Mouse (Mus musculus): ENCODE measurements around the gene Parp3. TPM values are rescaled to one million over a fixed set of nuclear protein-coding genes. Genes with fewer than 3 reads are reported as not detected.

The Parp3 gene
- total RNA-seq, 2 experiments from 2014 or later, result 26.4 to 28.1 TPM

DNA sequence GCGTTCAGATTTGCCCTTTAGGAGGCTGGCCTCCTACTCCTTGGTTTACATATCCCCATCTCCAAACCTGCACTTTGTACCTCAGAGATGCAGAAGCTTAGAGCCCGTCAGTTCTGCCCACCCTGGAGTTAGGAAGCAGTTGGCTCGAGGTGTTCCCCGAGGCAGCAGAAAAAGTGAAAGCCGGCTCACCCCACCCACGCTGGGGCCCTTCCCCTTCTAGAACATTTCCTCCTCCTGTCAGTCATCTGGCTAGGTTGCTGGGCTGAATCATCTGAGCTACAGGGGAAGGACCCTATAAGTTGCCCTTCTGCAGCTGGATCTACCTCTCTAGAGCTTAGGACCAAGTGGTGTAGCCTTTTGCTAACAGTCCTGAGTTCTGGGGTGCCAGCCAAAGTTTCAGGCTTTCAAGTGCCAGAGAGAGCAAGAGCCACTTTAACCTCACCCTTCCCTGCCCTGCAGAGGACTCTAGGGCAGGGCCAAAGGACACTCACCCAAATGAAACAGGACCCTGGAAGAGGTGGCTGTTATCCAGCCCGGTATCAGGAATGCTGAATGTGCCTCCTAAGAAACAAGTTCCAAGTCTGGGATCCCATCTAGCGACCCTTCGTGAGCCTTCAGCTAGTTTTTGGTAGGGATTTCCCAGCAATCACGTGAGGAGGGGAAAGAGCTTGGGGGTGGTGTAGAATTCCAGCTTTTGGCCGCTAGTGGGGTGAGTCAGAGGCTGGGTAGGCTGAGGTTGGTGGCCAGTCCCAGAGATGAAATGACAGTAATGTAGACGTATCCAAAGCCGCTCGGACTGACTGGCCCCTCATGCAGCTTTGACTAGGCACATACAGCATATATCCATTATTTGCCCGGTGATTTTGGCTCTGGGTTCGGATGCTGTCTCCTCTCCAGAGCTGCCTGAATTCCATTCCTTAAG is 486 bp downstream of the Parp3 start:
- DNase-seq (ENCODE audit: low spot score in 2 of 2), result peak; percentile 43 to 75

DNA sequence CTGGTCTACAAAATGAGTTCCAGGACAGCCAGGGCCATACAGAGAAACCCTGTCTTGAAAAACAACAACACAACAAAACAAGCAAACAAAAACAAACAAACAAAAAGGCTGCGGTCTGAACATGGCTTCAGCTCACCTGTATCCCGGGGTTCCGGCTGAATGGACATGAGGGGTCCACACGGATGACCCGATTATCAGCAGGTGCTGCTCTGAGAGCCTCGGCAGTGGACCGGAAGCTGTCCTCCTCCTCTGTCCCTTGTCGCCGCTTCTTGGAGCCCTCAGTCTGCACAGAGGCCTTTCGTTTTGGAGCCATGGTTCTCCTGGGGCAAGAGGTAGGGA is 1.1 kb downstream of the Parp3 start, which contains the start of gene Rrp9:
Gene Rrp9 (plus strand): TSS at position 301 of the 339 bp plus-strand sequence.
- peak; percentile 14 to 16 for DNase-seq (ENCODE audit: low spot score in 2 of 2)

DNA sequence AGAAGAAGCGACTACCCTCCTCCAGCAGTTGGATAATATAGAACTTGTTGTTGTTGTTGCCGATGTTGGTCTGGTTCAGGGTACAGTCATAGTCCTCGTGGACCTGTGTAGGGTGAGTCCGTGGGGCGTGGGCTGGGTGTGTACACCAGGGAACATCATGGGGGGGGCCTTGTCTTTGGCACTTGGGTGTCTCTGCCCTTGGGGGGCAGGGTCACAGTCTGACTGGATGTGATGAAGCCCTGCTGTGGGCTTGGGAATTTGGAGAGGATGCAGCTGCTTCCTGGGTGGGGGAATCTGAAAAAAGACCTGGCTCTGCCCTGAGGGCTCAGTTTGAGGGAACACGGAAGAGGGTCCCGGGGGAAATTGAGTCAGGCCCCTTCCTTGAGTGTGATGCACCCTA is 1.7 kb downstream of the Parp3 start:
- peak; percentile 23 to 30 for DNase-seq (ENCODE audit: low spot score in 2 of 2)

DNA sequence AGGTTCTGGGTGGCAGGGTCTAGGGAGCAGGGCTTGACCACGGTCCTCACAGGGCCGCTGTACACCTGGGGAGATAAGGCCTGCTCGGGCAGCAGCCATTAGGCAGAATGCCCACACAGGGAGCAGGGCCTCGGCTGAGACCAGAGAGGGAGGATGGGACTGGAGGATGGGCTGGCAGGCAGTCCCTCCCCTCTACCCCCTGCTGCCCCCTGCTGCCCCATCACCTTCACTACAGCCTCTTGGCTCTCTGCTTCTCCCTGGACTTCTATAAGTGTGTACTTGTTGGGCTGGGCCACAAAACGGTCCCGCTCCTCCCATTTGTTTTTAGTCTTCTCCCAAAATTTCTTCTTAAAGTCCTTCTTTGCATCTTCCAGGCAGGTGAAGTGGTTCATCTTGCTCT is 2.3 kb downstream of the Parp3 start:
- DNase-seq (ENCODE audit: low spot score in 2 of 2), result peak; percentile 47 to 73

DNA sequence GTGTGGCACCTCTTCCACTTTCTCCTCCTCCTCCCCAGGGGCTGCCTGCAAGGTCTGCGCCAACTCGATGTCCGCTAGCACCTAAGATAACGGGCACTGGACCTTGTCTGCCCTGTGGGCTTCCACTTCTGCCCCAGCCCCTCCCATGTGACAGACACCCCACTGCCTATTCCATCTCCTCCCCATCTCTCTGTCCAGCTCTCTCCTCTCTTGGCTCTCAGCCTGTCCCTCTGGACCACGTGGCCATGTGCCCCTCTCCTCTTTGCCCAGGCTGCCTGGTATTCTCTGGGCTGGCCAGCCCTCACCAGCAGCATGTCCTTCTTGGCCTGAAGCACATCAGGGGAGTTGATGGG is 3.0 kb downstream of the Parp3 start:
- peak in 1 of 2 experiments; percentile 20 for DNase-seq (ENCODE audit: low spot score in 2 of 2)

DNA sequence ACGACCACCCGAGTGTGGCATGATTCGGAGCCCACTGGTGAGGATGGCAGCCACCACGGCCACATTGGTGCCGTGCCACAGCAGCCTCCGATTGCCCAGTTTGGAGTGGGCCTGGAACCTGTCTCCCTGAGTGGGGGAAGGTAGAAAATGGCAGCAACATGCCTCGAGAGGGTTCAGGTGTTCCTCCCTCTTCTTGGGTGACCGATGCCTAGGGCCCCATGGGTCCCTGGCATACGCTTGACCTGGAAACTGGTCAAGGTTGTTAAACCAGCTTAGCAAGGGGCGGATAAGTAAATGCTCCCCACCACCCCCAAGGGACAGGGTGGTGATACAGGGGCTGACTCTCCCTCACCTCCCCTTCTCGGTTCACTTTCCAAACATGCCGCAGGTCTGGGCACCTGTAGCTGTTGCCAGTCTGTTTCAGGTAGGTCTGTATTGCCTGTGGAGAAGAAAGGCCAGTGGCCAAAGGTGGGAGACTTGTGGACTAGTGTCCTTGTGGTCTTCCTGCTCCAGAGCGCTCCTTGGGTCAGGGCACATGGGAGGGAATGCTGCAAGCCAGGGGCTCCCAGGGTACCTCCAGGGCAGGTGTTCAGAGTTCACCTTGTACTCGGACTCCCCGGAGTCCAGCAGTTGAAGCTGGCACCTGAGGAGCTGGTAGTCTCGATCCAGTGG is 3.5 kb downstream of the Parp3 start:
- no peak for DNase-seq (ENCODE audit: low spot score in 2 of 2)

DNA sequence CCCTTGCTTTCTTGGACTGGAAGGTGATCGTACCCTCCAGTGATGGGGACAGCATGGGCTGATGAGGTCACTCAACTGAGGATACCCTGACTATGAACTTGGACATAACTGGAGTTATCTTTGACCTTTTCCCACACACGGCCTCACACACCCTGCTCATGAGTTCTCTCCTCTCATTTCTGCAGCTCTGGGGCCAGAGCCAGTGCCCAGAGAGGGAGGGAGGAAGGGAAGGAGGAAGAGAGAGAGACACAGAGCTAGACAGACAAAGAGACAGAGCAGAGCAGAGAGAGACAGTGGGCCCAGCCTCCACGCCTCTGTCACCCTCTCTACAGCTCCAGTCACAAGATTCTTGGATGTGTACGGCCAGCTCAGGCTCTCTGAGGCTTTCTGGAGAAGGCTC is 4.4 kb downstream of the Parp3 start:
- no peak for DNase-seq (ENCODE audit: low spot score in 2 of 2)

DNA sequence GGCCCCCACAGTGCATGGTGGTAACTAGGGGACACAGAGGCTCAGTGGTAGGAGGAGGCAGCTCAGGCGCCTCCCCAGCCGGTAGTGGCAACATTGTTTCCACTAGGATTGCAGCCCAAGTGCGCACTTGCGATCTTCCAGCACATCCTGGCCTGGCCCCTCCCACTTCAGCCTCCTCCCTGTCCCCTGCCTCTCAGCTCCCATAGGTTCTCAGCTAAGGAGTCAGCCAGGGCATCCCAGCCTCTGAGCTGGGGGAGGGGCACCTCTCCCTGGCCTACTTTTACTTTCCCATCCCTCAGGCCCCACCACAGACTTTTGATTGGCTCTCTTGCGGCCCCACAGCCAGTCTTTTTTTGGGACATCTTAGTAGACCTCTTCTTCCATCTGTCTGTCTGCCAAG is 4.9 kb downstream of the Parp3 start:
- DNase-seq (ENCODE audit: low spot score in 2 of 2), result peak in 1 of 2 experiments; percentile 63

DNA sequence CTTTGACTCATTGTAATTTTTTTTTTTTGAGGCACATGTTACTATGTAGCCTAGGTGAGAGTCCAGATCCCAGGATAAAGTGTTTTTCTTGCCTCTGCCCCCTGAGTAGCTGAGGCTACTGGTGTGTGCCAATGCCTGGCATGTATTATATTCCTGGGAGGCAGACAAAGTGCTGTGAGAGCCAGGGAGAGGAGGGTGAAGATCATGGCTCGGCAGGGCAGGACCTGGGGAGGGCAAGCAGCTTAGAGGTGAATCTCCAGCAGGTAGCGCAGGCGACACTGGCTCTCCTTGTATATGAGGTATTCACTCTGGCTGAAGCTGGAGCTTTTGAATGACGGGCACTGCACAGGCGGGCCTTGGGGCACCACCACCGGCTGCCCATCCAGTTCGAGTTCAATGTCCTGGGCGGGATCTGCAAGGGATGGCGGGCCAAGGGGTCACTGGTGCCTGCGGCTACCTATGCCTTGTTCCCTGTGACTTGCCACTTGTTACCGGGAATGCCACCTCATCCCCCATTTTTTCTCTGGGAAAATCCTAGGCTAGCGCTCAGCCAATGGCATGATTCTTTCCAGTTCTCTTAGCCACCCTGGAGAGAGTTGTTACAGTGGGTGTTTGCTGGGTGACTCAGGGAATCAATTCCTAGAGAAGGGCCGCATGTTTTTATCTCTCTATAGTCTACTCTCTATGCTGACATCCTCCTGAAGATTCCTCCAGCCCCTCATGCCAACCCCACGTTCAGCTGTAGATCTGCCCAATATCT is 5.6 kb downstream of the Parp3 start:
- DNase-seq (ENCODE audit: low spot score in 2 of 2), result no peak

DNA sequence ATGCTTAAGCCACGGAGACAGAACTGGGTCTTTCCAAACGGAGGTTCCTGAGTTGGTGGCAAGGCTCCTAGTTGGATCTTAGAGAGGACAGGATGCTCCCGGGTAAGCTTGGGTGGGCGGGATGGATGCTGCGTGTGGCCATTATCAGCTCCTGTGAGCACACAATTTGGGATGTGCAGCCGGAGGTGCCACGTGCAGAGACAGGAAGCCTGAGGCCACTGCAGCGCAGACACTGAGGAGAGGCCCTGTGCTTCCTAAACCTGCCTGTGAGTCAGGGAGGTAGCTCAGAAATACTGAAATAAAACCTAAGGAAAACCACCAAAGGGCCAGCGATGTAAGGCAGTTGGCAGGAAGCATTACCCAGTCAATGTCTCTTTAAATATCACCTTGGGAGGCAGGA is 7.0 kb downstream of the Parp3 start:
- no peak for DNase-seq (ENCODE audit: low spot score in 2 of 2)

DNA sequence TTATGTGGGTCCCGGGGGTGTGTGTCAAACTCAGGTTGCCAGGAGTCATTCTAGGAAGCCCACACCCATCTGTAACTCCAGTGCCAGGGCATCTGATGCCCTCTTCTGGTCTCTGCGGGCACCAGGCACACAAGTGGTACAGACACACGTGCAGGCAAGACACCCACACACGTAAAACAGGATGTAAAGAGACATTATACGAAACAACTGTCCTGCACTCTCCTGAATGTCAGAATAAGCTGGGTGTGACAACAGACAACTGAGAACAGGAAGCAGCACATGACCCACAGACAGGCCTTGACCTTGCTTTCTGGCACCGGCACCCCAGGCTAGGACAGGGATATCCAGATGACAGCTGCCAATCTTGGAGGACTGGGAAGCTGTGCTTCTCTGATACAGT is 7.4 kb downstream of the Parp3 start:
- DNase-seq (ENCODE audit: low spot score in 2 of 2), result no peak

DNA sequence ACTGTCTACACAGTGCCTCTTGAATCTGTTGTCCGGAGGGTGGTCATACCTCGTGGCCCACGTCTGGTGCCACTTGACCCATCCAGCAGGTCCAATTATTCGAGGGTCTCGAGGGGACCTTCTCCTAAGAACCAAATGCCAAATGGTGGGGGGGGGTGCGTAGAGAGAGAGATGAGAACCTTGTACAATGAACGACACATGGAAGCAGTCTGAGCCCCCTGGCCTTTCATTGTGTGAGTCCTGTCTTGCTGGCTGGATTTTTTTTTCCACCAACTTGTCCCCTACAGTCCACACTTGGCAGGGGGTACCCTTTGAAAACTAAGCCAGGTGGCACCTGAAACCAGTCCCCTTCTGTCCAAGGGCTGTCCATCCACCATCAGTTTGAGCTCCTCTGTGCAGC is 9.0 kb downstream of the Parp3 start:
- no peak for DNase-seq (ENCODE audit: low spot score in 2 of 2)

DNA sequence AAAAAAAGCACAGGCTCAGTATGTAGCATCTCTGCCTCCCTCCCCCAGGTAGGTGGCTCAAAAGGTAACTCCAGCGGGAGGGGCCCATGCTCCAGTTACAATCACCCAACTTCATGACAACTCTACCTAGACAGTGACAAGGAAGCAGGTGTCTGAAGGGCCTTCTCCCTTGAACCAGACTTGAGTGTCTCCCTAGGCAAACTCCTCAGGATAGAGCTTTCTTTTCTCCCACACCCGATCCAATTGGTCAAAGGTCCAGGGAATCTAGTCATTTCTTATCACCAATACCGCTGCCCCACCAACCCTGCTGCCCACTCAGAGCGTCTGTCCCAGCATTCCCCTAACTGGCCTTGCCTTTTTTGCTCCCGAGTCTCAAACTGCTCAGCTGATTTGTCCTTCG is 10.0 kb downstream of the Parp3 start:
- no peak for DNase-seq (ENCODE audit: low spot score in 2 of 2)

DNA sequence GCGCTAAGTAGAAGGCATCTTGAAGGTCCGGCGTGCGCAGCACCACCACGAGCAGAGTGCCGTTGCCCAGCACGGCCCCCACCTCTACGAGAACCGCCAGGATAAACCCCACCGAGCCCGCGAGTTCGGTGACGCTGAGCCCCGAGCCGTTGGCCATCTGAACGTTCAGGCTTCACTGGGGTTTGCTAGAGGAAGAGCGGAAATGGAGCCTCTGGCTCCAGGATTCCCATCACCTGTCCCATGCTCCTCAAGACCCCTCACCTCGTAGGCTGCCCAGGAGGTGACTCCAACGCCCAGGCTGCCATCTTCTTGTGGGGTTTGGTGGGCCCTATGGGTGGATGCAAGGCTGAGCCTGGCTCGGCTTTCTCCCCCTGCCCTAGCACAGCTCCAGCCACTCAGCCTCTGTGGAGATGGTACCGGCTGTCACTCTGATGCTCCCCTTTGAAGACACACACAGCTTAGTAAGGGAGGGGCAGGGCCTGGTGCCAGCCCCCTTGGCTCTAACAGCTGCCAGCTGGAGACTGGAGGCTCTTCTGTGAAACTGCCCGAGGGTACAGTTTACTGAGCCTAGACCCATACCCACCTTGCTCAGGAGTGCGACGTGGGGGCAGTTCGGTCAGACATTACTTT is 11.1 kb downstream of the Parp3 start, which contains the start of gene Gpr62:
Gene Gpr62 (minus strand): TSS at position 368 of the 630 bp plus-strand sequence.
- no peak for DNase-seq (ENCODE audit: low spot score in 2 of 2)

DNA sequence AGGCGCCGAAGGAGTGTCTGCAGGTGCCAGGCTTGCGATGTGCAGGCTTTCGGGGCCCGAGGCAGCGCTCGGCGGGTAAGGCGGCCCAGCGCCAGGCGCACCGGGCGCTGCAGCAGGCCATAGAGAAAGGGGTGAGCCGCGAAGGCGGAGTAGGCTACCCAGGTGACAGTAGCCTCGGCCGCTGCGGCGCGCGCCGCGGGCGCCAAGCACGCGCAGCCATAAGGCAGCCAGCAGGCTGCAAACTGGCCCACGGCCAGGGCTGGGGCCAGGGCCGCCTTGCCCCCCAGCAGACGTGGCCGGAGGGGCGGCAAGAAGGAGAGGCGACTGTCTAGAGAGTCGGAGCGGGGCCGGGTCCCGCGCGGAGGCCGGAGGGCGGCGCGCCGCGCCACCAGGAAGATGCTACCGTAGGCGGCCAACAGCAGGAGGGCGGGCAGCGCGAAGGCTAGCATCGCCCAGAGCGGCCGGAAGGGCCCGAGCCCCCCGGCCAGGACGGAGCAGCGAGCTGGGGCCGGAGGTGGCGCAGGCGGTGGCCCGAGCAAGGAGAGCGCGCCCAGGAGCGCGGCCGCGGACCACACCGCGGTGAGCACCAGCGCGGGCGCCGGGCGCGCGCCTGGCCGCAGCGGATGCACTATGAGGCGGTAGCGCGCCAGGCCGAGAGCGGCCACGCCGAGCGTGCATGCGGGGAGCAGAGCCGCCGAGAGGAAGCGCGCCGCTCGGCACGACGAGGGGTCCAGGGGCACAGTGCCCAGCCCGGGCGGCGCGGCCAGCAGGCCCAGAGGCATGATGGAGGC is 11.8 kb downstream of the Parp3 start:
- peak in 1 of 2 experiments; percentile 79 for DNase-seq (ENCODE audit: low spot score in 2 of 2)

DNA sequence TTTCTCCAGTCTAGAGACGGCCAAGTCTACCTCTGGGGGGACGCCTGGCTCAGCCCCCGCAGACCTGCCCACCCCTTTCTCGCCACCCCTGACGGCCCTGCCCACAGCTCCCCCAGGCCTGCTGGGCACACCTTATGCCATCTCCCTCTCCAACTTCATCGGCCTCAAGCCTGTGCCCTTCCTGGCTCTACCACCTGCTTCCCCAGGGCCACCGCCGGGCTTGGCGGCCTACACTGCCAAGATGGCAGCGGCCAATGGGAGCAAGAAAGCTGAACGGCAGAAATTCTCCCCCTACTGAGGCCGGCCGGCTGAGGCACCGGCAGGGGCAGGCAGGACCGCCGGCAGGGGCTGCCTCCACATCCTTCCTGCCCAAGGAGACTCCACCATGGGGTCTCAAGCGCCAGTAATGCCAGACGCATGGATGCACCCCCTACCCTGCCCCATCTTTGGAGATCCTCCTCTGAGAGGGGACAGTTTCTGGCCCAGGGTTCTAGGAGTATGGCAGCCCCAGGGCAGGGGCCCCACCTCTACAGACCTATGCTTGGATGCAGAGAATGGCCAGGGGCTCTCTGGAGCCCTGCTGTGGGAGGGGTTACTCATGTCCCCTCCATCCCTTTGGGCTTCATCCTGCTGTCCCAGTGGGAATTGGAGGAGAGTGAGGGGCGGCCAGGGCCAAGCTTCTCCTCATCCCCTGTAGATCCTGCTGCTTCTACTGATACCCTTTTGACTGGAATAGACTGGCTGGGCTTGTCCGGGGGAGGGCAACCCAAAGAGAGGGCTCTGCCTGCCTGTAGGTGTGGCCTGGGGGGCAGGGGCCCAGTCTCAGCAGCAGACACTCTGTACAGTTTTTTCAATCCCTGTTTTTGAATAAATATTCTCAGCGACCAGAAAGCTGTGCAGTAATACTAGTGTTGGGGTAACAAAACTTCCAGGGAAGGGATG is 13.4 kb downstream of the Parp3 start:
- DNase-seq (ENCODE audit: low spot score in 2 of 2), result no peak

DNA sequence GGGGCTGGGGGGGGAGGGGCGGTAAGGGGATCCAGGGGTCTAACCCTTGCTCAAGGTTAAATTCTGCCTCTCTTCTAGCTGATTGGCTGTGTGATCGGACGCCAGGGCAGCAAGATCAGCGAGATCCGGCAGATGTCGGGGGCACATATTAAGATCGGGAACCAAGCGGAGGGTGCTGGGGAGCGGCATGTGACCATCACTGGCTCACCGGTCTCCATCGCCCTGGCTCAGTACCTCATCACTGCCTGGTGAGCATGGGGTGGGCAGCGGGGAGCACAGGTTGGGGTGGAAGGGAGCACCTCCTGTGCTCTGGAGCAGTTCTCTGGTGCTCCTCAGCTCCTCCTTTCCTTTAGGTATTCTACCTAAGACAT is 14.3 kb downstream of the Parp3 start:
- no peak for DNase-seq (ENCODE audit: low spot score in 2 of 2)

DNA sequence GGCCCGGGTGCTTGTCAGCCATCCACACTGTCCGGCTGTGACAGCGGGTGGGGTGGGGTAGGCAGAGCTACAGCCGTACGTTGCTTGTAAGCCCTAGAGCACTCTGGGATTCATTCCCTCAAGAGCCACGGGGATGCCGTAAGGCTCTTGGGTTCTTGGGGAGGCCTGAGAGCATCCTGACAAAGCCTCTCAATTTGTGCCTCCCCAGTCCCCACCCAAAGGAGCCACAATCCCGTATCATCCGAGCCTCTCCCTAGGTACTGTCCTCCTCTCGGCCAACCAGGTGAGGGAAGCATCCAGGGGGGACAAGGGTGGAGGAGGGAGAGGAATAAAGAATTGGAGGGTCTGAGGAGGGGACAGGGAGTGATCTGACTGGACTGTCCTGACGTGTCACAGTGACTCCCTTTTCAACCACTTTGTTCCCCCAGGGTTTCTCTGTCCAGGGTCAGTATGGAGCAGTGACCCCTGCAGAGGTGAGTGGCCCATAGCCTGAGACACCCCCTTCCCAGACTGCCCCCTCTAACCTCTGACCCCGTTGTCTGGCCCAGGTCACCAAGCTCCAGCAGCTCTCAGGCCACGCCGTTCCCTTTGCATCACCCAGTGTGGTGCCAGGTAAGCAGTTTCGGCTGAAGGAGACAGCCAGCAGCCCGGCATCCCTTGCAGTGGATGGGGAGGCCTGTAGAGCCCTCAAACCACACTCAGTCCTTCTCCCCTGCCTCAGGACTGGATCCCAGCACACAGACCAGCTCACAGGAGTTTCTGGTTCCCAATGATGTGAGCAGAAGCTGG is 14.9 kb downstream of the Parp3 start:
- DNase-seq (ENCODE audit: low spot score in 2 of 2), result no peak

DNA sequence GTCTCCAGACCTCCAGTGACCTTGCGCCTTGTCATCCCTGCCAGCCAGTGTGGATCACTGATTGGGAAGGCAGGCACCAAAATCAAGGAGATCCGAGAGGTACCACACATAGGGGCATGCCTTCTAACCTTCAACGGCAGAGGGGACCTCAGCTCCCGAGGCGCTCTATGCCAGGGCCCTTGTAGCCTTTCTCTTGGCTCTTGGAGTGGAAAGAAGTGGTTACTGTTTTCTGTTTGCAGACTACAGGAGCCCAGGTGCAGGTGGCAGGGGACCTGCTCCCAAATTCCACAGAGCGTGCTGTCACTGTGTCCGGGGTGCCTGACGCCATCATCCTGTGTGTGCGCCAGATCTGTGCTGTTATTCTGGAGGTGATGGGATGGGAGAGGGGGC is 15.7 kb downstream of the Parp3 start:
- no peak for DNase-seq (ENCODE audit: low spot score in 2 of 2)
